10 mouse cellular contexts compared by ENCODE assay signal in the genomic region with DNA sequence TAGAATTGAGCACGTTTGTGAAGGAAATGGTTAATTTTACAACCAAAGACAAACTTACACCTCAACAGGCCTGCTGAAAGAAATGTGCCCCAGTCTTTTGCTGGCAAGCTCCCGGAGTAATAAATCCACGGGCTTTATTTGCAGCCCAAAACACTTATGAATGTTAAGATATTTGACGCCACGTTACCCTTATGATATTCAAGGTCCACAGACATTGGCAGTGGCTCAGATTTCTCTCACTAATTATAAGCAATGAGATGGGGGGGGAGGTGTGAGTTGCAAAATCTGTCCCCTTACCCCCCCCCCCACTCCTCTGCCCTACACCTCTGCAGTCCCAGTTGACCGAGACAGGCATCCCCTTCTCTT. TPM values are rescaled to one million over a fixed set of nuclear protein-coding genes. Genes with fewer than 3 reads are reported as not detected.
A peak's percentile ranks its signal among the peaks of the same experiment; 100 is the strongest.
DNase-seq lines count a peak whose midpoint lies in the region; ATAC-seq and TF ChIP-seq lines count a peak whose summit lies in the region.
"Had no signal": no experiment of that assay in that cellular context is flagged by ENCODE, and none has a peak within 500 bp of the region (broad histone marks: within the 10 kb centered on the region; RNA-seq: fewer than 3 reads in every experiment).

No protein-coding gene starts in this region.

- no peaks in the 10 kb centered on the region for H3K27me3 ChIP-seq in kidney, embryonic 14.5 days (ENCODE audit: control insufficient read depth, insufficient read depth, low read length)
- H3K27me3 ChIP-seq in forebrain, embryonic 15.5 days: no peaks in the 10 kb centered on the region; the same call in 1 of the 2 replicates
- H3K27me3 ChIP-seq in midbrain, embryonic 16.5 days (ENCODE audit: control insufficient read depth, insufficient read depth, low read depth, low read length): no peaks in the 10 kb centered on the region

- no peak for ATAC-seq in kidney, embryonic 14.5 days (ENCODE audit: low FRiP score, low TSS enrichment)
- no peak for ATAC-seq in forebrain, embryonic 15.5 days (replicated peaks)
- no peak for ATAC-seq in midbrain, embryonic 16.5 days
- ATAC-seq in frontal cortex, adult (ENCODE audit: low TSS enrichment): no peak

- H3K9me3 ChIP-seq in kidney, embryonic 14.5 days (ENCODE audit: control insufficient read depth, low read length): no peaks in the 10 kb centered on the region
- H3K9me3 ChIP-seq in forebrain, embryonic 15.5 days: no peaks in the 10 kb centered on the region
- no peaks in the 10 kb centered on the region for H3K9me3 ChIP-seq in midbrain, embryonic 16.5 days (replicated peaks; ENCODE audit: control insufficient read depth, low read length, poor library complexity, severe bottlenecking)

- peak overlapping the region; percentile 96 for H3K4me3 ChIP-seq in gastrocnemius, adult 2 months
- H3K4me3 ChIP-seq in kidney, embryonic 14.5 days (ENCODE audit: low read length): no peak overlapping the region
- H3K4me3 ChIP-seq in forebrain, embryonic 15.5 days: no peak overlapping the region
- peak overlapping the region; percentile 29 for H3K4me3 ChIP-seq in midbrain, embryonic 16.5 days (ENCODE audit: low read depth, low read length)

- DNase-seq in gastrocnemius, adult 2 months: no peak
- DNase-seq in gastrocnemius, adult 8-10 months (ENCODE audit: low spot score in 2 of 2): no peak
- DNase-seq in kidney, adult 18-20 months: no peak
- DNase-seq in ovary, postnatal 14 days (ENCODE audit: low spot score): no peak
- DNase-seq: adrenal gland, postnatal 14 days; cerebellum, adult 11-12 months had no signal

- H3K27ac ChIP-seq in gastrocnemius, adult 2 months: peak overlapping the region; percentile 97
- H3K27ac ChIP-seq in kidney, embryonic 14.5 days (ENCODE audit: low read depth, low read length): no peak overlapping the region
- H3K27ac ChIP-seq in forebrain, embryonic 15.5 days (replicated peaks): peak overlapping the region; percentile 39; the same call in 1 of the 2 replicates
- H3K27ac ChIP-seq in midbrain, embryonic 16.5 days (ENCODE audit: low read length): peak overlapping the region; percentile 84

- intact Hi-C loops in gastrocnemius, adult 2 months (cut with DNase I): loop anchor here (10.0 kb wide), 2 partner anchors 333 to 547 kb away; no protein-coding TSS in a partner anchor

- no peaks in the 10 kb centered on the region for H3K36me3 ChIP-seq in kidney, embryonic 14.5 days (ENCODE audit: control insufficient read depth, insufficient read depth, low read length)
- no peaks in the 10 kb centered on the region for H3K36me3 ChIP-seq in forebrain, embryonic 15.5 days
- no peaks in the 10 kb centered on the region for H3K36me3 ChIP-seq in midbrain, embryonic 16.5 days (ENCODE audit: control insufficient read depth, insufficient read depth, low read length)

- 17% methylated on average over 6 of the region's 6 CpGs for WGBS in kidney, embryonic 14.5 days
- WGBS in forebrain, embryonic 15.5 days: 7% methylated on average over 6 of the region's 6 CpGs
- WGBS in midbrain, embryonic 16.5 days: 17% methylated on average over 6 of the region's 6 CpGs

- no peak overlapping the region for H3K9ac ChIP-seq in kidney, embryonic 14.5 days (ENCODE audit: low read depth, low read length)
- H3K9ac ChIP-seq in forebrain, embryonic 15.5 days (replicated peaks): no peak overlapping the region
- peak overlapping the region; percentile 62 for H3K9ac ChIP-seq in midbrain, embryonic 16.5 days (ENCODE audit: low read depth, low read length)

- TF ChIP-seq CTCF in gastrocnemius, adult 2 months (IDR thresholded peaks at IDR 0.05): no peak

- H3K4me2 ChIP-seq in kidney, embryonic 14.5 days (replicated peaks; ENCODE audit: low read depth, low read length): peak overlapping the region; percentile 6; the same call in 1 of the 2 replicates
- peak overlapping the region; percentile 34 for H3K4me2 ChIP-seq in forebrain, embryonic 15.5 days (replicated peaks)
- peak overlapping the region; percentile 59 for H3K4me2 ChIP-seq in midbrain, embryonic 16.5 days (ENCODE audit: low read length)

- H3K4me1 ChIP-seq in kidney, embryonic 14.5 days (ENCODE audit: control insufficient read depth, insufficient read depth, low read length): peaks cover 65% of the 10 kb centered on the region
- peaks cover 88% of the 10 kb centered on the region for H3K4me1 ChIP-seq in forebrain, embryonic 15.5 days
- peaks cover 42% of the 10 kb centered on the region for H3K4me1 ChIP-seq in midbrain, embryonic 16.5 days (ENCODE audit: control insufficient read depth, insufficient read depth, low read length)

RNA-seq across cellular contexts. Expression of a gene that starts 6.3 kb away (rescaled TPM):
- total RNA-seq in gastrocnemius, adult 2 months (2021): 10 to 100 TPM; 10.3 to 11.0 TPM
- 10 to 100 TPM in 1 of 4 experiments, 1 to 10 TPM in 3; 5.7 to 10.7 (median 7.7) TPM for total RNA-seq in gastrocnemius, adult 8-10 months (2022)
- 65.8 and 80.8 TPM in 2 replicates for polyA plus RNA-seq in kidney, embryonic 14.5 days (2014; fragmentation: Nextera tagmentation; extraction: Ambion mirVana)
- polyA plus RNA-seq in forebrain, embryonic 15.5 days (2015; fragmentation: Nextera tagmentation; extraction: Ambion mirVana): 95.4 and 131 TPM in 2 replicates
- 824 and 1,080 TPM in 2 replicates for polyA plus RNA-seq in midbrain, embryonic 16.5 days (2015; fragmentation: Nextera tagmentation; extraction: Ambion mirVana)

Comparison
In these comparisons a context has a peak if more than half of its experiments do, and no peak if none do; other contexts are left out.
1. H3K4me3 ChIP-seq: peak in gastrocnemius, adult 2 months (single experiment) and midbrain, embryonic 16.5 days (single experiment); none in kidney, embryonic 14.5 days (single experiment) and forebrain, embryonic 15.5 days (single experiment).
2. H3K4me2 ChIP-seq: peak in every context shown above with its lines; median percentile 59 in midbrain, embryonic 16.5 days; 34 in forebrain, embryonic 15.5 days; 6 in kidney, embryonic 14.5 days.